Mouse (Mus musculus): ENCODE data around the gene Ttc27. TPM values are rescaled to one million over a fixed set of nuclear protein-coding genes. Genes with fewer than 3 reads are reported as not detected.
A peak's percentile ranks its signal among the peaks of the same experiment; 100 is the strongest.
"Not testable (repeated sequence)": the region's sequence is repeated elsewhere in the genome, so short reads cannot be mapped to it uniquely, and the experiment has no call there.

The Ttc27 gene
- polyA plus RNA-seq (2015; fragmentation: Nextera tagmentation; extraction: Ambion mirVana), result 16.3 and 18.4 TPM in 2 replicates

DNA sequence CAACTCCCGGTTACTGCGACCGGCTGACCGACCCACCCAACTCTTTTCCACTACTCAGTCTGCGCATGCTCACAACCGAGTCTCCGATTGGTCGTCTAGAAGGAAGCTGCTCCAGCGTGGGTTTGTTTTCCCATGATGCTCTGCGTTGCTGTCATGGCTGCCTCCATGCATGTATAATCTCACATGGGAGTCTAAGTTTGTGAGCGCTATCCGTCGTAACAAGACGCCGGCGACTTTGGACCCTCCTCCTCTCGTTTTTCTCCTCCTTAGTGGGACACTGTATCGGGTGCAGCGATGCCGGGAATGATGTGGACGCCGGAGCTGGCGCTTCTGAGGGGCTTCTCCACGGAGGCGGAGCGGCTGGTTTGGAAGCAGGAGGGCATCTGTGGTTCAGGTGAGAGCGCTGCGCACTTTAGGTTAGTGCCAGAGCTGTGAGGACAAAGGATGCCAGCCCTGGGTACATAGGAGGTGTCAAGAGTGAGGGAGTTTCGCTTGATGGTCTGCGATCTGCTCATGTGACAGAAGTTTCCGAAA lies at the start of gene Ttc27:
Gene Ttc27, plus strand, starts transcription at position 115 of the 534 bp plus-strand sequence.
- no peak within 1 kb of the TSS for H3K27ac ChIP-seq (replicated peaks)
- peak within 1 kb of the TSS; percentile 78 for H3K4me2 ChIP-seq (replicated peaks)
- peak within 1 kb of the TSS; percentile 63 for H3K4me3 ChIP-seq
- peaks cover 10% of the 10 kb centered on the region for H3K4me1 ChIP-seq
- H3K27me3 ChIP-seq, result no peaks in the 10 kb centered on the region
- peak within 1 kb of the TSS; percentile 53 for H3K9ac ChIP-seq (replicated peaks)
- peak; percentile 92 for ATAC-seq (replicated peaks)
- peaks cover 5% of the 10 kb centered on the region for H3K36me3 ChIP-seq
- no peaks in the 10 kb centered on the region for H3K9me3 ChIP-seq
- WGBS, result 1% methylated on average over 31 of the region's 31 CpGs

DNA sequence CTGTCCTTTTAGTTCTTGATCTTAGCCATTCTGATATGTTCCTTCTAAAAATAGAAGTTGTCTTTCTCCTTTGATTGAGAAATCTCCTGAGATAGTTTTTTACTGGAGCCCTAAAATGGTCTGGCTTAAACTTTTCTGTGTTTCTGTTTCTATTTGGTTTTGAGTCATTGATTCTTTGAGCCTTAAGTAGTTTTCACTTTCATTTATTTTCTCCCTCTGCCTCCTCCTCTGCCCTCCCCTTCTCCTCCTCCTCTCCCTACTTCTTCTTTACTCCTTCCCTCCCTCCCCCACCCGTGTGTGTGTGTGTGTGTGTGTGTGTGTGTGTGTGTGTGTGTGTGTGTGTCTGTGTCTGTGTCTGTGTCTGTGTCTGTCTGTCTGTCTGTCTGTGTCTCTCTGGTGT lies 49.5 kb upstream of the Ttc27 start:
- ATAC-seq (replicated peaks), result no peak
- Histone ChIP-seq H3K9ac (replicated peaks) (no peak overlapping the region), H3K27ac (replicated peaks) (no peak overlapping the region), H3K4me3 (no peak overlapping the region), H3K27me3 (no peaks in the 10 kb centered on the region), H3K4me1 (no peaks in the 10 kb centered on the region), H3K36me3 (peaks cover 51% of the 10 kb centered on the region), H3K4me2 (replicated peaks) (no peak overlapping the region), H3K9me3 (no peaks in the 10 kb centered on the region)
- WGBS, result 100% methylated on average over 1 of the region's 1 CpGs

DNA sequence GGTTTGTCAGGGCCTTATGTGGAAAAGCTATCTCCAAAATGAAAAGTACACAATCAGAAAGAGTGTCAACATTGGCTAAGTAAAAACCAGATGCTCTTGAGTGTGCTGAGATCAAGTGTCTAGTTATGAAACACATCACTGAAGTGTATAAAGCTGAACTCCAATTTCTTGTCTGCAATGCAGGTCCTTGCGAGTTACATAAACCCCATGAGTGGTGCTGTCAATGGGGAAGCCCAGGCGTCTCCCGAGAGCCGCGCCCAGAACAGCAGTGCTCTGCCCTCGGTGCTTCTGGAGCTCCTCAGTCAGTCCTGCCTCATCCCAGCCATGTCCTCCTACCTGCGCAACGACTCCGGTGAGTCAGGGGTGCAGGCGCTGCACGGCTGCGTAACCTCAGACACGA lies 47.5 kb upstream of the Ttc27 start:
- Histone ChIP-seq H3K4me3 (no peak overlapping the region), H3K4me1 (no peaks in the 10 kb centered on the region), H3K27ac (replicated peaks) (no peak overlapping the region), H3K9ac (replicated peaks) (no peak overlapping the region), H3K9me3 (no peaks in the 10 kb centered on the region), H3K36me3 (peaks cover 44% of the 10 kb centered on the region), H3K27me3 (no peaks in the 10 kb centered on the region), H3K4me2 (replicated peaks) (no peak overlapping the region)
- no peak for ATAC-seq (replicated peaks)
- 97% methylated on average over 13 of the region's 13 CpGs for WGBS

DNA sequence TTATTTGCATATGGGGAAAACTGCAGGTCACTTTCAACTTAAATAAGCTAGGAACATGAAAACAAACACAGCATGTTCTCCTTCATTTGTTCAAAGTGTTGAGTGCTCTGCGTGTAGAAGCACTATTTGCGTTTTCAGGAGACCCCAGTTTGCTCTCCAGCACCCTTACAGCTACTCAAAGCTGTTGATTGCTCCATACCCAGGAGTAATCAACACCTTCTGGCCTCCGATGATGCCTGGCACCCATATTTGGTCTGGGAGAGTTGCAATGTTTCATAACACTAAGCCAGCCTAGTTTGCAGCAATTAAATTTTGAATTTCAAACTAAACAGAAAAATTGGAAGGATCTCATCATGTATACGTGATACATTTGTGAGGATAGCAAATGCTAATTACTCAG lies 45.1 kb upstream of the Ttc27 start:
- peaks cover 58% of the 10 kb centered on the region for H3K36me3 ChIP-seq
- WGBS, result 81% methylated on average over 4 of the region's 4 CpGs

DNA sequence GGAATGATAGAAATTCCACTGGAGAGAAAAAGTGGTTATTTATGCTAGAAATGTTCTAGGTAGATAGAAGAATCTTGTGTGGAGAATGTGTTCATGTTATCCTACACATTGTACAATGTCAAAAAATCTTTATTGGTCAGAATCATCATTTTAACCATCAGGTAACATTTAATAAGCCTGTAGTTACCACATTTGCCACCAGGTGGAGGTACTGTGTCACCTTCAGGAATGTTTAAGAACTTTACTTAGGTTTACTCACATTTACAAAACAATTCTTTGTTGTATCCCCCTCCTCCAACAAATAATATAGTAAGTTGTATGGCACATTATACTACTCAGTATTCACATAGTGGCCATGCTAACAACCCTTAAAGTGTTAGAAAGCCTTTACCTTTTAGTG lies 44.3 kb upstream of the Ttc27 start:
- H3K36me3 ChIP-seq, result peaks cover 63% of the 10 kb centered on the region
- no peak for ATAC-seq (replicated peaks)
- H3K4me3 ChIP-seq, result no peak overlapping the region
- no peaks in the 10 kb centered on the region for H3K27me3 ChIP-seq
- no peak overlapping the region for H3K27ac ChIP-seq (replicated peaks)
- no peak overlapping the region for H3K4me2 ChIP-seq (replicated peaks)
- H3K4me1 ChIP-seq, result no peaks in the 10 kb centered on the region
- no peaks in the 10 kb centered on the region for H3K9me3 ChIP-seq
- no peak overlapping the region for H3K9ac ChIP-seq (replicated peaks)

More for the DNA sequence above, 45.1 kb upstream of the Ttc27 start:
- Histone ChIP-seq H3K4me2 (replicated peaks) (no peak overlapping the region), H3K4me3 (no peak overlapping the region), H3K4me1 (no peaks in the 10 kb centered on the region), H3K9ac (replicated peaks) (no peak overlapping the region), H3K27ac (replicated peaks) (no peak overlapping the region), H3K27me3 (no peaks in the 10 kb centered on the region), H3K9me3 (no peaks in the 10 kb centered on the region)
- ATAC-seq (replicated peaks), result no peak

DNA sequence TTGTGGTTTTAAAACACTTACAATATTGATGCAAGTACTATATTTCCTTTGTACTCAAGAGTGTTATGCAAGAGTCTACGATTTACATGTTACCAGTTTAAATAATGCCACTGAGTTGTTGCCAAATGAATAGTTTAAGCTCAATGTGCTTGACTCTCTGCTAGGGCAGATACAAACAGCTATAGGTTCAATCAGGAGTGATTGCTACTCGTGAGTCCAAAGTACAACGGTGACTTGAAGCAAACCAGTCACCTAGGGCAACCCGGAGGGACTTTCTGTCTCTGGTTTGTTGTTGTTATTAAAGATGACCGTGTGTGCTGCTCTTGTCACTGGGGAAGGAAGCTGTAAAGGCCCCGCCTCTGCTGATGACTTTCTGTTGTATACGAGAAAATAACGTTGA lies 39.5 kb upstream of the Ttc27 start:
- no peaks in the 10 kb centered on the region for H3K27me3 ChIP-seq
- no peak overlapping the region for H3K9ac ChIP-seq (replicated peaks)
- 96% methylated on average over 8 of the region's 8 CpGs for WGBS
- H3K27ac ChIP-seq (replicated peaks), result no peak overlapping the region
- H3K4me2 ChIP-seq (replicated peaks), result no peak overlapping the region
- H3K9me3 ChIP-seq, result no peaks in the 10 kb centered on the region
- H3K4me3 ChIP-seq, result no peak overlapping the region
- H3K4me1 ChIP-seq, result no peaks in the 10 kb centered on the region
- peaks cover 50% of the 10 kb centered on the region for H3K36me3 ChIP-seq
- ATAC-seq (replicated peaks), result no peak

DNA sequence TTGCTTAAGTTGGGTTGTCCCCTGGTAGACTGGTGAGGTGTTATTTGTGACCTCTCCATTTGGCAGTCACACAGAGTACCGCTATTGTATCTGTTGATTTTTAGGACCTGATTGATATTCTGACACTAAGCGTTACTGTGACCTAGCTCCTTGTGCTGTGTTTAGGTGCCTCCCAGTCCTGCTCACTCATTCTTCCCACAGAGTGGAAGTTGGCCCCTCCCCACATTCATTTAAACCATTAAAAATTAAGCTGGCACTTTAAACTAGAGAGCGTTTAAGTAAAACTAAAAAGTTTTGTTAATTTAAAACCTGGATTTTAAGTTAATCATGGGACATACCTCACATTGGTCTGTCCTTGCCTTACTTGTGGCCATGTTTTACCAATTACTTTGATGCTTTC lies 32.6 kb upstream of the Ttc27 start:
- Histone ChIP-seq H3K27ac (replicated peaks) (no peak overlapping the region), H3K4me2 (replicated peaks) (no peak overlapping the region), H3K27me3 (no peaks in the 10 kb centered on the region), H3K9me3 (no peaks in the 10 kb centered on the region), H3K4me3 (no peak overlapping the region), H3K36me3 (peaks cover 20% of the 10 kb centered on the region), H3K4me1 (no peaks in the 10 kb centered on the region), H3K9ac (replicated peaks) (no peak overlapping the region)
- WGBS, result 94% methylated on average over 3 of the region's 3 CpGs
- ATAC-seq (replicated peaks), result no peak

DNA sequence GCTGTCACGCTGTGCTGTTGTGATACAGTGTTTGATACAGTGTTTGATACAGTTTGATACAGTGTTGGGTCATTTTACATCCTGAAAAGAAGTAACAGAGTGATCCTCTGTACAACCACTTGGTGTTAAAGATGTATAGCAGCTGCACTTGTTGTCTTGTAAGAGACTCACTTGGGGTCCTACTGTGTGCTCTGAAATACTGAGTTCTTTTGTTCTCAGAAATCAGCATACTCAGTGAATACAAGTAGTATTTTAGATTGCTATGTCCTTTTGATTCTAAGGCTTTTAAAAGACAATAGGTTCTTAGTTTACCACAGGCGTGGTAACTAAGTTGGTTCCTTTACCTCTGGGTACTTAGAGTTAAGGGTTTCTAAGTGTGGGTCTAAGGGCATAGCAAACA lies 29.0 kb upstream of the Ttc27 start:
- no peaks in the 10 kb centered on the region for H3K9me3 ChIP-seq
- H3K4me2 ChIP-seq (replicated peaks), result no peak overlapping the region
- no peak for ATAC-seq (replicated peaks)
- no peaks in the 10 kb centered on the region for H3K4me1 ChIP-seq
- peaks cover 42% of the 10 kb centered on the region for H3K36me3 ChIP-seq
- 91% methylated on average over 2 of the region's 2 CpGs for WGBS
- H3K9ac ChIP-seq (replicated peaks), result no peak overlapping the region
- no peak overlapping the region for H3K27ac ChIP-seq (replicated peaks)
- no peaks in the 10 kb centered on the region for H3K27me3 ChIP-seq
- no peak overlapping the region for H3K4me3 ChIP-seq

DNA sequence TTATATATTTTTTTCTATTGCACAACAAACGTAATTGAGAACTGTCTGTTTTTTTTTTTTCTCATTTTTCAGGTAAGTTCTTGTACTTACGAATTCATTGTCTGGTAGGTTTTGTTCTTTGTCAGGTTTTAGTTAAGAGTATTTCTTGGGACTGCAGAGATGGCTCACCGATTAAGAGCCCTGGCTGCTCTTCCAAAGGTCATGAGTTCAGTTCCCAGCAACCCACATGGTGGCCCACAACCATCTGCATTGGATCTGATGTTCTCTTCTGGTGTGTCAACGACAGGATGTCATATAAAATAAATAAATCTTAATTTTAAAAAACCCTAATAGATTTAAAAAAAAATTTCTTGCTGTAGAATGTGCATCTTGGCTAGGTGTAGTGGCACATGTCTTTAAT lies 28.1 kb upstream of the Ttc27 start:
- no peak overlapping the region for H3K4me3 ChIP-seq
- H3K36me3 ChIP-seq, result peaks cover 44% of the 10 kb centered on the region
- 95% methylated on average over 4 of the region's 4 CpGs for WGBS
- ATAC-seq (replicated peaks), result no peak
- no peaks in the 10 kb centered on the region for H3K27me3 ChIP-seq
- H3K27ac ChIP-seq (replicated peaks), result no peak overlapping the region
- no peaks in the 10 kb centered on the region for H3K9me3 ChIP-seq
- H3K9ac ChIP-seq (replicated peaks), result no peak overlapping the region
- no peak overlapping the region for H3K4me2 ChIP-seq (replicated peaks)
- H3K4me1 ChIP-seq, result no peaks in the 10 kb centered on the region

DNA sequence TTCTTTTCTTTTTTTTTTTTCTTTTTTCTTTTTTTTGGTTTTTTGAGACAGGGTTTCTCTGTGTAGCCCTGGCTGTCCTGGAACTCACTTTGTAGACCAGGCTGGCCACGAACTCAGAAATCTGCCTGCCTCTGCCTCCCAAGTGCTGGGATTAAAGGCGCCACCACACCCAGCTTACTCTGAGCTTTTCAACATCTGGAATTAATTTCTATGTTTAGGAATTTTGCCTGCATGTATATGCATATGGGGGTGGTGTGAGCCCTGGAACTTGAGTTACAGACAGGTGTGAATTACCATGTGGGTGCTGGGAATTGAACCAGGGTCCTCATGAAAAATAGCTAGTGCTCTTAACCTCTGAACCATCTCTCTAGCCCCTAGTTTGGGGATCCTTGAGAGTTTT lies 15.9 kb upstream of the Ttc27 start:
- H3K36me3 ChIP-seq, result peaks cover 68% of the 10 kb centered on the region
- not testable (repeated sequence) for H3K9ac ChIP-seq (replicated peaks)
- 100% methylated on average over 2 of the region's 2 CpGs for WGBS

DNA sequence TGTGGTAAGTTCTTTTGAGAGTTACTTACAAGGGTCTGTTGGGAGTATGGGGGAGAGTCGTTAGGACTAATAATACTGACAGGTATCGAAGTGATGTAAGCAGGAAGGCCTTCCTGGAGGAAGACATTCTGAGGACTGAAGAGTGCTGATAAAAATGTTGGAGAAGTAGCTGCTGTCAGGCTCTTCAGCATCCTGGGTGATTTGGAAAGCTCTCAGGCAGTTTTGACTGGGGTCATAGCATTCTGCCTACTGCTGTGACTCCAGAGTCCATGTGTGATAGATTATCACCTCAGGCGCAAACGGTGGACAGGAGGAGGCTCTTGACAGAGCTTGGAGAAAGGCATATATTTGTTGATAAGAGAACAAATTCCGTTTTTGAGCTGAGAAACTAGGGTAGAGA lies 12.1 kb upstream of the Ttc27 start:
- H3K36me3 ChIP-seq, result peaks cover 30% of the 10 kb centered on the region
- no peak for ATAC-seq (replicated peaks)
- H3K4me3 ChIP-seq, result no peak overlapping the region
- H3K27me3 ChIP-seq, result no peaks in the 10 kb centered on the region
- H3K9me3 ChIP-seq, result no peaks in the 10 kb centered on the region
- whole genome bisulfite sequencing, result 89% methylated on average over 5 of the region's 5 CpGs
- H3K4me2 ChIP-seq (replicated peaks), result no peak overlapping the region
- H3K9ac ChIP-seq (replicated peaks), result no peak overlapping the region
- no peaks in the 10 kb centered on the region for H3K4me1 ChIP-seq
- no peak overlapping the region for H3K27ac ChIP-seq (replicated peaks)

More for the DNA sequence above, 15.9 kb upstream of the Ttc27 start:
- not testable (repeated sequence) for H3K9me3 ChIP-seq; H3K27me3 ChIP-seq; H3K4me2 ChIP-seq (replicated peaks); H3K4me1 ChIP-seq; ATAC-seq (replicated peaks); H3K27ac ChIP-seq (replicated peaks); H3K4me3 ChIP-seq

DNA sequence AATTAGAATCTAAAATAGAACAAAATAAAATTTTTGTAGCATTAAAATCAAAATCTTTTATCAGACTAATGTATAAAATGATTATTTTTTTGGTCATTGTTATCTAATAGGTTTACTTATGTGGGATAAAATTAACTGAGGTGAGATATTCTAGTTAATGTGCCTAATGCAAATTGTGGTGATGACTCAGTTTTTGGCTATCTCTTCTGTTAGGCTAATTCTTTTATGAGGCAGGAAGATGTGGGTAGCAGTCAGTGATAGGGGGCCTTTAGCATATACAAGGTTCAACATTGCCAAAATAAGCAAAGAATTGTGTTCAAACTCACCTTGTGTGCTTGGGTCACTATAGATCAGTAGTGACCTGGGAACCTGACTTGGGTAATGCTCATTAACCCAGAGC lies 10.9 kb upstream of the Ttc27 start:
- Histone ChIP-seq H3K36me3 (peaks cover 21% of the 10 kb centered on the region), H3K4me1 (no peaks in the 10 kb centered on the region), H3K4me2 (replicated peaks) (no peak overlapping the region), H3K4me3 (no peak overlapping the region), H3K27ac (replicated peaks) (no peak overlapping the region), H3K9ac (replicated peaks) (no peak overlapping the region), H3K27me3 (no peaks in the 10 kb centered on the region), H3K9me3 (no peaks in the 10 kb centered on the region)
- ATAC-seq (replicated peaks), result no peak

DNA sequence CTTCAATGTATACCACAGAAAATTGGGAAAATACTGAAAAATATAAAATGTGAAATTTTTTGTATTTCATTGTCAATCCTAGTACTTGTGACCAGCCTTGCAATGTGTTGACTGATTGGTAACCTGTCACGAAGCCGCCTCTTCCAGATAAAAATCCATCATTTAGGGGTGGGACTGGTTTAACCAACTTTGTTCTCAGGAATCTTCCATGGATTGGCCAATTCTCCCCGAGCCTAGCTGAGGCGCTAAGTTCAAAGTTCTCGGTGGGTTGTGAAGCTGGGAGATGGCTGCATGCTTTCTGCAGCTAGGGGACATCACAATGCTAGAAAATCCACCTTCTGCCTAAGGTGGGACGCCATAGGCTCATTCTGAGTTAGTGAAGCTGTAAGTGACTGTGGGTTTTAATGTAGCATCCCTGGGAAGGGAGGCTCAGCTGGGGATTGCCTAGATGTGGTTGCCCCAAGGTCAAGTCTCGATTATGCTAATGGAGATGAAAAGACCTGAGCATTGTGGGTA lies 9.8 kb upstream of the Ttc27 start:
- no peak for ATAC-seq (replicated peaks)

More for the DNA sequence above, 9.8 kb upstream of the Ttc27 start:
- Histone ChIP-seq H3K9me3 (no peaks in the 10 kb centered on the region), H3K4me1 (no peaks in the 10 kb centered on the region), H3K36me3 (peaks cover 14% of the 10 kb centered on the region; the same call in 1 of the 2 replicates), H3K4me3 (no peak overlapping the region), H3K27me3 (no peaks in the 10 kb centered on the region), H3K9ac (replicated peaks) (no peak overlapping the region), H3K4me2 (replicated peaks) (no peak overlapping the region), H3K27ac (replicated peaks) (no peak overlapping the region)
- WGBS, result 91% methylated on average over 7 of the region's 7 CpGs

All from forebrain, embryonic 15.5 days (tissue).